Mouse (Mus musculus) adrenal gland, postnatal 4 days (tissue): ENCODE results near the gene Kcmf1. TPM values are rescaled to one million over a fixed set of nuclear protein-coding genes. Genes with fewer than 3 reads are reported as not detected.
"Not testable (repeated sequence)": the region's sequence is repeated elsewhere in the genome, so short reads cannot be mapped to it uniquely, and the experiment has no call there.

Source experiments
- DNase-seq, 2 experiments: peaks; one replicate each; pipeline ENCODE4 v3.0.0; 2021 to 2022; ENCODE audit warnings: low spot score in 2 of 2, mixed read lengths in 2 of 2
- total RNA-seq, 2 experiments: library from RNA; stranded (reverse); gene quantifications; 2 replicates each; pipeline ENCODE4 v1.2.3; 2021

The Kcmf1 gene
- total RNA-seq, 2 experiments from 2014 or later: 72.4 to 78.6 TPM

DNA sequence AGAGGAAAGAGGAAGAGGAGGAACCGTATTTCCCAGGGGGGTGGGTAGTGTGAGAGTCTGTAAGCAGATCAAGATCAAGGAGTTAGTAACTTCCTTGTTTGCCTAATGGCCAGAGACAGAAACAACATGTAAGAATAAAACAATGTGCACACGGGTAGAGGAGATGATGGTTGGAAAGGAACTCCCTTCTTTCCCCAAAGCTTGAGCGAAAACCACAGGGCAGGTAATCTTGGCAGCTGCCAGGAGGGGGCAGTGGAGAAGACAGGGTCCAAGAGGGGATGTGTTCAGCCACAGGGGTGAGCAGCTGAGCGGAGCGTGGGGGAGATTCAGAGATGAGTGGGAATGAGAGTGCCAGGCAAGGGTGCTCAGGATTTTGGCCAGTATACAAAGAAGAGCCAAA lies 48.1 kb downstream of the Kcmf1 start:
- no peak for DNase-seq

DNA sequence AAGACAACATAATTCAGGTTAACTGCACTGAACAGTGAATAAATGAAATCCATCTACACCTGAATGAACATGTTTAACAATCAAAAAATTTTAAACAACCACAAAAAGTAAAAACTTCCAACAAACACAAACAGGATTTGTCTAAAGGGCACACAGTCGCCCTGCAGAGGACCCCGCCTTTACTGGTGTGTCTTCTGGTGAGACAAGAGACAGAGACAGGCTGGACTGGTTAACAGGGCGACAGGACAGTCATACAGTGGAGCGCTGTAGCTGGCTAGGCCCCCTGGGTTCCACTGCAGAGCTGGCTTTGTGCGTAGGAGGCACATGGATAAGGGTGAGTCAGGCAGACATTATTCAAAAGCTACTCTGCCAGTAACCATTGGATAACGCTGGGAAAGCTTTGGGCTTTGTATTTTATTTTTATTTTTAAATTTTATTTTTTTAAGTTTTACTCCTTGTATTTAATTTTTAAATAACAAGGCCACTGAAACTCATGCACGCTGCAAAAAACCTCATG lies 57.7 kb downstream of the Kcmf1 start:
- DNase-seq: no peak

DNA sequence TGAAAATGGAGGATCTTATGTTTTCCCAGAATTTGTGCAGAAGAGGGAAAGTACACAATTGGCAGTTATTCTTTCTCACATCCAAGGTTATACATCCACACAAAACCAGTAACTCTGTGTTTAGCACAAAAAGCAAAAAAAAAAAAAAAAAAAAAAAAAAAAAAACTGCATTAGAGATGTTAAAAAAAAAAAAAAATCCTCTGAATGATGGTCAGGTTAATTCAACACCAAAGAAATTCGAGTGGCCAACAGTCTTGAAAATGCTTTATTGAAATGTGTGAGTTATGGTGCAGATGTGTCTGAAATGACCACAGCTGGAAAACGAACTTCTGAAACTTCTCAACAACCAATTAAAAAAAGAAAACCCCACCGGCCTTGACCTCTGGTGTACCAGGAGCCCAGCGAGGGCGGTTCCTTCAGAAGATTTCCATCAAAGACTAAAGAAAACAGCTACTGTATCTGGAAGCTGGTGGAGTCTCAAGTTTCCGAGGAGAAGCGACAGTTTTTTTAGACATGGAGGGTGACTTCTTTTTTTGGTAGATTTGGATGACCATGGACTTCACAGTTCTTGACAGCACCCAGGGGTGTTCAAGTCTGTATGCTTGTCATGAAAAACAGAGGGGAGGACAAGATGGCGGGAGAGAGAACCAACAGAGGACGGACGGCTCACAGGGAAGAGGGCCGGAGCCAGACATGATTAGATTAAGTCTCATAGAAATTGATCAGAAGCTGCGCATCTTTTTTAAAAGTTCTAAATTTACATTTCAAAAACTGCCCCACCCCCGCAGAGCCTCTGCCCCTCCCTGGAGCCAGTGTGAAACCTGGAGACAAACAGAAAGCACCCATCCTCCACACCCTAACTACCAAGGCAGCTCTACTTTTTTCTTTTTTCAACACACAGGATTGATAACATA lies 58.7 kb downstream of the Kcmf1 start:
- DNase-seq: no peak

DNA sequence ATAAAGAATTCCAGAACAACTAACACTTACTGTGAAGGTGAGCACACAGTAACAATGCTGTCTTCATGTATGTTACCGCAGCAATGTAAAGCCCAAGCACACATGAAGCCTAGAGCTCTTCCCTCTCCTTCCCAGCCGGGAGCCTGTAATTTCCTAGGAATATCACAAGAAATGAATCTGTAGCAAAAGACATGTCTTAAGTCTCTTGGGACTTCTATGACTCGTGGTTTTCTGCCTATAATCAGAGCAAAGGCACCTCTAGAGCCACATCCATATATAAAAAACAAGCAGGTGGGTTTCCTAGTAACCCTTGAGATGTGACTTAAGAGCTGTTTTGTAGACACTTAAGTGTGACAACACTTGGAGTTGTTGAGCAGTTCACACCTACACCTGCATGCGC lies 62.0 kb downstream of the Kcmf1 start:
- DNase-seq: no peak

DNA sequence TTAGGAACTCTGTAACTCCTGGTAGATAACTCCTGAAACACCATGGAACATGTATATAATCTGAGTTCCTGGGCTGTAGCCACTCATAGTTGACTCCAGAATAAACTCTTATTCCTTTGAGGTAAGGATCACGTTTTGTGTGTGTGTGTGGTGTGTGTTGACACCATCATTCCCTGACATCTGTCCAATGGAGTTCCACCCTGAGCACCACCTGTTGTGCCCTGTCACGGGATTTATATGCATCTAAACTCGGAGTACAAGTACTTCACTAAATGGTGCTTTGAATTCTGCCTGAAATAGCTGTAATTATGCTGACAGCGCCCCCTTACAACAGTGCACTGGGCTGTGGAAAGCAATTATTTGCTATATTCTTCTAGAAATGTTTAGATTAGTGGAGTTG lies 65.3 kb downstream of the Kcmf1 start:
- DNase-seq: no peak

DNA sequence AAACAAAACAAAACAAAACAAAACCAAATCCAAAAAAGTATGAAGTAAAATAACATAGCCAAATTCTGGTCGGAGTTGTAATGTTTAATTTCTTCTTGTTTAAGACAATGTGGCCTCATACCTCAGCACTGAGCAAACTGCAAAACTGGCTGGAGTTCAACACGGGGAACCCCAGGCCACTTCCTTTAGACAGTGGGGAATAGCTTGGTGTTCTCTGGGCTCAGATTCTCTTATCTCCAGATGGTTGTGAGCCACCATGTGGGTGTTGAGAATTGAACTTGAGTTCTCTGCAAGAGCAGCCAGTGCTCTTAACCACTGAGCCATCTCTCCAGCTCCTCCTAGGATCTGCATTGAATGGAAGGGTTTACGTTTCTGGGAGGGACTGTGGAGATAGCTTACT lies 67.9 kb downstream of the Kcmf1 start:
- DNase-seq: no peak

DNA sequence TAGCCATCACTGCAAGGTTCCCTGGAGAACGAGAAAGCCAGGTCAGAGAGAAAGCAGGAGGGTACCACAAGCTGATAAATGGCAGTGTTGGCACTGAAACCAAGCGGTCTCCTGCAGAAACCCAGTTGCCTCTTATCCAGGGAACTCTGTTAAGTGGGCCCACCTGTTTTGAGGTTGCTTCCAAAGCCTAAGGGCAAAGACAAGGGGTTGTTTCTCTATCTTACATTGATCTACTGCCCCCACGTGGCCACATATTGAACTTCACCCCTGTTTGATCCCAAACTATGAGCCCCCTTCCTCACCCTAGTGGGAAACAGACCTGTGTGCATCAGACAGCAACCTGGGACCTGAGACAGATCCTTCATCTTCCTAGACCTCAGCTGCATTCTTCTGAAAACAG lies 68.5 kb downstream of the Kcmf1 start:
- no peak for DNase-seq

DNA sequence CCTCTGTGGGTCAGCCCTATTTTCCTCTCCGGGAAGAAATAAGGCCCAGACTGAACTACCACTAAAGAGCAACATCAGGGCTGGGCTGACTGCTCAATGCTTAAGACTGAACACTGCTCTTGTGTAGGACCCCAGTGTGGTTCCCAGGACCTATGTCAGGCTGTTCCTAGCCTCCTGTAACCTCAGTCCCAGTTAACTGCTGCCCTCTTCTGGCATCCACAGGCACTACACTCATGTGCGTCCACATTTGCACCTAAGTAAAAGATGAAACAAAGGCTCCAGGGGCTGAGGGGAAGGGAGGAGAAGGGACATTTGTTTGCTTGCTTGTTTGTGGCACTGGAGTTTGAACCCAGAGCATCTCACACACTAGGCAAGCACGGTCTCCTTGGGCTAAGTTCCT lies 70.9 kb downstream of the Kcmf1 start:
- no peak for DNase-seq

DNA sequence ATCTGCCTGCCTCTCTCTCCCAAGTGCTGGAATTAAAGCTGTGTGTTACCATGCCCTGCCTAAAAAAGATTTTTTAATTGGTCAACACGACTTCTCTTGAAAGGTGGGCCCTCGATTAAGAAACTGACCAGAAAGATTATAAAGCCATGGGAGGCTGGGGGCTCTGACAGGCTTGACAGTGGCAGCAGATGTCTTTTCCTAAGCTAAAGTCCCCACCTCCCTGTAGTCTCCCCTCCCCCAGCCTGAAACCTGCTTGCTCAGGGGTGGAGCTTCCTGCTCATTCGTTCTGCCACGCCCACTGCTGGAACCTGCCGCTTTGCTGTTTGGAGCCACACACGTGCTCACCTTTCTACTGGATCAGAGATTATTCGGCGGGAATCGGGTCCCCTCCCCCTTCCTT lies 71.7 kb downstream of the Kcmf1 start:
- DNase-seq: not testable (repeated sequence)

DNA sequence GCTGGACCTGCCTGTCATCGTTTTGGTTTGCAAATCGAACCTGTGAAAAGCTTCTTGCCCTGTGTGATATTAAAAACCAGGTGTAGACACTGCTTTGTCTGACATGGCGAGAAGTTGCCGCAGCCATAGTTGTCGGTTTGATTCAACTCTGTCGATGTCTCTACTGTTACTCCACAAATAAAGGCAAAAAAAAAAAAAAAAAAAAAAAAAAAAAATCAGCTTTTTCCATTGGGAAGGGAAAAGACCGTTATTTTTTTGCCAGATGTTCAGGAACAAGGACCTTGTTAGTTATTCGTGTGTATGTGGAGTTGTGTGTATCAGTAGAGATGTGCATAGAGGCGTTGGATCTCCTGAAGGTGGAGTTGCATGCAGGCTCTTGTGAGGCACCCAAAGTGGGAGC lies 74.0 kb downstream of the Kcmf1 start:
- DNase-seq: no peak

DNA sequence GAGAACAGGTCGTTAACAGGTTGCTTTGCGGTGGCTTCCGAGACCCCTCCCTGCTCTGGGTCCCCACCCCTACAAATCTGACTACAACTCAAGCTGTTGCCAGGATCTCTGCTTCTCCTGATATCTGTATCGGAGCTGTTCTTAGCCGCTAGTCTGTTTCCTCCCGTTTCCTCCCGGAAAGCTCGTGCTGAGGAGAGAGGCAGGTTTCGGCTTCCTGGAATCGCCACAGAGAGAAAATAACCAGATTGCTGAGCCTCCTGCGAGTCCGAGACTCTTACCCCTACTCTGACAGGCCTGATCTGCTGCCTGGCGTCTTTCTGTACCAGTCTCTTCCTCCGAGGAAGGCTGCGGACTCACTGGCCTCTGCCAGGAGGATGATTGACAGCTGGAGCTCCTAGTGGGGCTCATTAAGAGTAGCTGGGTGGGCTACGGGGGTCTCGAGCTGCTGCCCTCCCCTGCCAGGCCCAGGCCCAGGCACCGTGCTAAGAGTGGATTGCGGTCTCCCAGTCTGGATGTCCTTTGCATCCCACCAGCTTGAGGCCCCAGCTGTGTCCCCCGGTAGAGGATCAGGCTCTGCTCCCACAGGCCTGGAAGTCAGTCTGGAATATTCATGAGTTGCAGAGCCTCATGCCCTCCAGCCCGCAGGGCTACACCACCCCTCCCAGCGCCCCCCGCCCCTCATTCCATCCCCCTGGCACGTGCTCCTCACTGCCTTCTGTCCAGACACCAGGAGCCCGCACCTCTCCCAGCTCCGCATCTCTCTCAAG lies 74.6 kb downstream of the Kcmf1 start:
- no peak for DNase-seq

DNA sequence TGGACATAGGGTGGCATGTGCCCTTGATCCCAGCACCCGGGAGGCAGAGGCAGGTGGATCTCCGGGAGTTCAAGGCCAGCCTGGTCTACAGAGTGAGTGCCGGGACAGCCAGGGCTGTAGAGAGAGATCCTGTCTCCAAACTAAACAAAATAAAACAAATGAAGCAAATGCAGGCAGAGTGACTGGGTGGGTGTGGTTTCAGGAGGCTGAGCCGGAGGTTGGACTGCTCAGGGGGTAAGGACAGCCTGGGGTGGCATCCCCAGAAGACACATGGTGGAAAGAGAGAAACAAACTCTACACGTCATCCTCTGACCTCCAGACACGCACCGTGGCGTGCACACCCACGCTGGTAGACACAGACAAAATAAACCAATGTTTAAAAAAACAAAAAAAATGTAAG lies 86.3 kb downstream of the Kcmf1 start:
- no peak for DNase-seq

DNA sequence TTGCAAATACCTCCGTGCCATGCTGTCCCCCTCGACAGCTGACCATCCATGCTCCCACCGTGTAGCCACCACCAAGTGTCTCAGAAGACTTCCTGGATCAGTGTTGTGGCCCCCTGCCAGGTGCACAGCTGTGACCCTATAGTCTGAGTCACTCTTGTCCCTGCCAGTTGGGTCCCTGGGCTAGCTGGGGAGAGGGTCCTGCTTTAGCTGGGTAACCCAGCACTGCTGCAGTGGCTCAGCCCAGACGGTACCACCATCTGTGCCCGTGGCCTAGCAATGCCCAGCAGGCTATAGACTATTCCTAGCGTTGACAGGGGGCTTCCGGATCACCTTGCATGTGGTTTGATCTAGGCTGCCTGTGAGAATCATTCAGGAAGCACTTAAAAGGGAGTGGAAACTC lies 89.5 kb downstream of the Kcmf1 start:
- DNase-seq: no peak

DNA sequence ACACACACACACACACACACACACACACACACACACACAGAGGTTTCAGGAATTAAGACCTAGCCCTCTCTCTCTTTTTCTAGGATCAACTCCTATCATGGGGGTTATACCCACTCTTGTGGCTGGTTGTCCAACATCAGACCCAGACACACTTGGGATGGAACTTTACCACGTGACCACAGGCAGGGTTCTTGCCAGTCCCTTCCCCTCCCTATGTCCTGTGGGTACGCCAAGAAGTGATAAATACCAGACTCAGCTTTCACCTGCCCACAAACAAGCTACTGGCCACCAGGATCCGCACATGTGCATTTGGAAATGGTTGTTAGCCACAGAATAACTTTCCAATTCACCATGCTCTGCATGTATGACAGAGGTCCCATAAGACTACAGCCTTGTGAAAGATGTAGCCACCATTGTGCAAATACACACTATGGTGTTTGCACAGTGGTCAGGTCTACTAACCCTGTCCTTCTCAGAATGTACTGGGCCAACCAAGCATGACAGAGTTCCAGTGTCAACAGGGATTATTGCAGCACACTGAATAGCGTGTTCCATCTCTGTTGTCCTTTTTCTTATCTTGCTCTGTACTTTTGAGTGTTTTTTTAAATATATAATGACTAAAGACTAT lies 90.1 kb downstream of the Kcmf1 start:
- DNase-seq: no peak

DNA sequence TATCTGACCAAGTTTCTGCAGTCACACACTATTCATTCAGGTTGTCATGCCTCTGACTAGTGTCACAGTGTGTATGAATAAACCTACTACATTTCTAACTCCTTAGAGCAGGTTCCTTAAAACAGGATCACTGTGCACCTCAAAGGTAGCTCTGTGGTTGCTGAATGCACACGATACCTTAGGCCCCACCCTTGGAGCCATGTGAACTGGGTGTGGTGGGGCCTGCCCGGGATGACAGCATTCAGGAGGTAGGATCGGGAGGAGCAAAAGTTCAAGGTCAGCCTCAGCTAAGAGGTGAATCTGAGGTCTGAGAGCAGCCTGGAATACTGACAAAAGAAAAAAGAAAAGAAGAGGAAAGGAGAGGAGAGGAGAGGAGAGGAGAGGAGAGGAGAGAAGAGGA lies 91.4 kb downstream of the Kcmf1 start:
- no peak for DNase-seq

DNA sequence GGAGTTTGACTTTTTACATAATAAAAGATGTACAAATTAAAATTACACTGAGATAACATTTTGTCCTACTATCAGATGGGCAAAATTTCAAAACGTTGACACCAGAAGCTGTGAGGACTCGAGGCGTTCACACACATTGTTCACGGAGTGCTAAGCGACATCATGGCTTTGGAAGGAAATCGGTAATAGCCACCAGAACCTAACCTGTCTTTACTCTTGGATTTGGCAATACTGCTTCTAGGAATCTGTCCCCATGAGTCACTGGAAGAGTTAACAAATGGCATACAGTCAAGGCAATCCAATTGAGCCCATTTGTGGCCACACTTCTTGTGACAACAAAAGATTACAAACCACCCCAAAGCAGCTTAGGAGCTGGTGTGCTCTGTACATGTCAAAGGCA lies 96.1 kb downstream of the Kcmf1 start:
- no peak for DNase-seq

DNA sequence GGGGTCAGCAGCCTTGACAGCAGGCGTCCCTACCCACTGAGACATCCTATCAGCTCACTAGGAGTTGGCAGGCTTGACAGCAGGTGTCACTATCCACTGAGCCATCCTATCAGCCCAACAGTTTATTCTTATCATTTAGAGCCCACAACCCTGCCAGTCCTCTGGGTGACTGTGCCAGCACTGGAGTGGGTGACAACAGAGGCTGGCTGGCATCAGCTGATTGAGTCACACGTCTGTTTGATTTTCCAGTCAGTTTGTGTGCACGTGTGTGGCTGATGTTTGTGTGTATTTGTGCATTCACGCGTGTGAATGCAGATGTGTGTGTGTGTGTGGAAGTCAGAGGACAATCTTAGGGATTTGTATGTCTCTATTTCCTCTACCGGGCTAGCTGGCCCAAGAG lies 97.7 kb downstream of the Kcmf1 start:
- DNase-seq: no peak

DNA sequence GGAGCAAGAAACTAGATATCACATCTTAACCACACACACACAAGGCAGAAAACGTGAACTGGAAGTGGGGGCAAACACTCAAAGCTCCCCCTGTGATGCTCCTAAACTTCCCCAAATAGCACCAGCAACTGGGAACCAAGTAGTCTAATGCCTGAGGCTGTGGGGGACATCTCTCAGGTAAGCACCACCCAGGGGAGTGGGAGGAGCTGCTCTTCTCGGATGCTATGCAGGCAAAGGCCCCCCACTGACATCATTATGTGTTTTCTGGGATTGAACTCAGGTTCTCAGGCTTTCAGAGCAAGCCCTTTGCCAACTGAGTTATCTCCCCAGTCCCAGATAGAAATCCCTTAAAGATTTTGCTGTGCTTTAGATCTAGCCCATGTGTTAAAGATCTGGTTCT lies 99.1 kb downstream of the Kcmf1 start:
- no peak for DNase-seq

DNA sequence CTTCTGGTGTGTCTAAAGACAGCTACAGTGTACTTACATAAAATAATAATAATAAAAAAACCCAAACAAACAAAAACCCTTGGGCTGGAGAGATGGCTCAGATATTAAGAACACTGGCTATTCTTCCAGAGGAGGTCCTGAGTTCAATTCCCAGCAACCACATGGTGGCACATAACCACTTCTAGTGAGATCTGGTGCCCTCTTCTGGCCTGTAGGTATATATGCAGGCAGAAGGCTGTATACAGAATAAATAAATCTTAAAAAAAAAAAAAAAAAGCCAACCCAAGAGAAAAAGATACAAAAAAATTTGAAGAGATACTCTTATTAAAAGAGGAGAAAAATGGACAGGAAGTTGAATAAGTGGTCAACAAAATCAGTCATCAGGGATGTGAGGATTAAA lies 102.0 kb downstream of the Kcmf1 start:
- DNase-seq: no peak

DNA sequence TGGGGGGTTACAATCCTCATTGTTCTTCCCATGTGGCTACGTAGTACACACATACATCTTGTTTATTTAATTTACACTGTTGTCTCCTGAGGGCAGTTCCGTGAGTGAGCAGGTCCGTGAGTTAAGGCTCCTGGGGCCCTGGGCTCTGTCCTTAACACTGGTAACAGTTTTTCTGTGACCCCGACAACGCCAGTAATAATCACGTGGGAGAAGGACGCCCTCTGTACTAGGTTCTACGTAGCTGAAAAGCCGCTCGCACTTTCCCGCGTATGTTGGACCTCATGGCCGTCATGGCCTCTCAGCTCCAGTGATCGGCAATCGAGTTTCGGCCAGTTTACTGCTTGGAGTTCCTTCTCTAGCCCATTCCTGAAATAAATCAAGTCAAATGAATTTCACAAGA lies 104.3 kb downstream of the Kcmf1 start:
- no peak for DNase-seq

DNA sequence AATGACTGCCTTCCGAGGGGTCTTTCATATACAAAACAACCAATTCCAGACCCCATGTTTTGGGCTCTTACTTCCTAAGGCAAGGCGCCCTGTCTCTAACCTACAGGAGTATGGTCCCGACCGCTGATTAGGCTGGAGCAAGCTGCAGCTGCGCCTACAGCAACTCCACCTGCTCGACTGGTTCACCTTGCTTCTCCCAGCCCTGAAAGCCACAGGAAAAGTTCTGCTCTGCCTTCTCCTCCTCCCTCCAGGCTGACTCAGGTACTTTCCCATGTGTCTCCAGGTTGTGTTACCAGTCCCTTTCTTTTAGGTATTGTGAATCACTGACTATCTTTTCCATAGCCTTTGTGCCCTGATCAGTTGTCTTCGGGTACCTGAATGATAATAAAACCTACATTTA lies 104.9 kb downstream of the Kcmf1 start:
- no peak for DNase-seq

DNA sequence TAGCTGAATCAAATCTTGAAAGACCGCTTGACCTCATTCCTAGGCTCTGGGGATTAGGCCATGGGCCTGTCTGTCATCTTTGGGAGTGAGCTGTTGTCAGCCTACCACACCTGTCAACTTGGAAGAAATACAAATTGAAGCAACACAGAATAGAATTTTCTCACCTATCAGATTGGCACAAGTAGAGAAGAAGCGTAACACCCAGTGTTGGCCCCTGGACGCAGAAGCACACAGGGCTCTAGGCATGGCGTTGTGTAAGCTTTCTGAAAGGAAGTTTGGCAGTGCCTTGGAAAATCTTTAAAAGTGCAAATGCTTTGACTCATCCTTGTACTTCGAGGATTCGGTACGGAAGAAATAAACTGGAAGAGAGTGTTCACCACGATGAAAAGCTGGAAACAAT lies 107.1 kb downstream of the Kcmf1 start:
- DNase-seq: no peak
